Mouse (Mus musculus): ENCODE results near the gene Odc1.

The Odc1 gene

GRCm38 (mm10) chr12:17588436-17588835 lies 43.8 kb downstream of the Odc1 start:
- in situ Hi-C loops (cut with MboI, MseI) = no loop called here

DNA sequence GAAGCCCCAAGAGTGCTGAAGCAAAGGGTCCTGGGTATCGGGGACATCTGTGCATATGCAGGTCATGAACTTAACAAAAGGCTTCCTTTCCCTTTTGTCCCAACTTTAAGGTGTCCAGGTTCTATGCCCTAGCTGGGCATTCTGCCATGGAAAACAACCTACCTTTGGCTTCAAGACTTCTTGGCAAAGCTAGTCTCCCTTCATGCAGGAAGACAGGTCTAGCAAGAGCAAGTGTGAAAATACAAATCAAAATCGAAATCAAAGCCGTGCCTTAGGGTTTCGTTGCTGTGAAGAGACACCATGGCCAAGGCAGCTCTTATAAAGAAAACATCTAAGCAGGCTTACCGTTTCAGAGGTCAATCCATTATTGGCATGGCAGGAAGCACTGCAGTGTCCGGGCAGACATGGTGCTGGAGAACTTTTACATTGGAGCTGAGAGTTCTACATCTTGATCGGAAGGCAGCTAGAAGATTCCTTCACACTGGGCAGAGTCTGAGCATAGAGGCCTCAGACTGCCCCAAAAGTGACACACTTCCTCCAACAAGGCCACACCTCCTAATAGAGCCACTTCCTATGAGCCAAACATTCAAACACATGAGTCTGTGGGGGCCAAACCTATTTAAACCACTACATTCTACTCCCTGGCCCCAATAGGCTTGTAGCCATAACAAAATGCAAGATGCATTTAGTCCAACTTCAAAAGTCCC lies 44.5 kb downstream of the Odc1 start:
- in situ Hi-C loops (cut with MboI, MseI) = no loop called here

DNA sequence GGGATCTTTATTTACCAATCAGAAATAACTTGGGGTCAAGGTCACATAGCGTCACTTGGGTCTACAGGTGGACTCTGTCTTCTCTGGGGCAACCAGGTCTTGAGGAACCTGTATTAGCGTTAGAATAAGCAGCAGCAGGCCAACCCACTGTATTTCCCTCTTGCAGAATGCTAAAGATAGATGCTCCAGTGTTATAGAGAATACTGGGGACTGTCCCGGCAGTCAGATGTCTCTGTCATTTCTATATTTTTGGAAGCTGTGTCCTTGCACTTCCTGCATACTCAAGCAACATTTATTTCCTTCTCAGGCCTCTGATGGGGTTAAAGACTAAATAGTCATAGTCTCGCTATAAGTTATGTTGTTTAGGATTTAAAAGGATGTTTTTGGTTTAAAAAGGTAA lies 46.7 kb downstream of the Odc1 start:
- in situ Hi-C loops (cut with MboI, MseI) = no loop called here

- in situ Hi-C loops (cut with MboI, MseI) = no loop called here
Observed at GRCm38 (mm10) chr12:17593956-17594355, 49.4 kb downstream of the Odc1 start.

GRCm38 (mm10) chr12:17594701-17595100 lies 50.1 kb downstream of the Odc1 start:
- in situ Hi-C loops (cut with MboI, MseI) = no loop called here

DNA sequence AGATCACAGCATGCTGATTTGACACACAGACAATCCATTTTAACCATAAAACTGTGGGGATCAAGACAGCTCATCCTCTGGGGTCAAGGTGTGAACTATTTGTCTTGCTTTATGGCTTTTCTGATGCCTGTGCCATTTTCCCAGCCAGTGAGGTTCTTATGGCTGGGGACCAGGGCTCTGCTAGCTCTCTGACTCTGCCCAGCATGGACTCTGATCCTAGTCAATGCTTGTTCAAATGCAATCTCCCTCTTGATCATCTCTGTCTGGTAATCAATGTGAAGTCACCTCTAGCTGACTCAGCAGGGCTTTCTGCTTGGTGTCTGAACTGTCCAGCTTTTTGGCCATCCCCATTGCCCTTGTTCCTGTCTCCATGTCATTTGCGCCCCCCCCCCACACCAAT lies 50.6 kb downstream of the Odc1 start:
- in situ Hi-C loops (cut with MboI, MseI) = no loop called here
